Comparison of ENCODE assay signal across 9 mouse cellular contexts in genomic region chr17:67006740-67007385, GRCm38 (mm10).
A peak's percentile ranks its signal among the peaks of the same experiment; 100 is the strongest.
DNase-seq lines count a peak whose midpoint lies in the region; ATAC-seq and TF ChIP-seq lines count a peak whose summit lies in the region.
"Had no signal": no experiment of that assay in that cellular context is flagged by ENCODE, and none has a peak within 500 bp of the region (broad histone marks: within the 10 kb centered on the region; RNA-seq: fewer than 3 reads in every experiment).

No protein-coding gene starts in this region.

- DNase-seq in limb, embryonic 10.5 days (ENCODE audit: low spot score): no peak
- peak; percentile 75 for DNase-seq in fibroblast of lung, adult 2 months (ENCODE audit: low read depth)
- DNase-seq in kidney, postnatal 25 days: peak; percentile 84 to 90
- DNase-seq in lung, embryonic 14.5 days: peak; percentile 74
- peak; percentile 83 for DNase-seq in right cerebral cortex, adult 2 months (ENCODE audit: low spot score in 2 of 2)
- no peak for DNase-seq in thymus, postnatal 0 days (ENCODE audit: low spot score)

- H3K4me1 ChIP-seq in limb, embryonic 13.5 days: no peaks in the 10 kb centered on the region
- no peaks in the 10 kb centered on the region; the same call in 1 of the 2 replicates for H3K4me1 ChIP-seq in limb, embryonic 10.5 days
- H3K4me1 ChIP-seq in heart, embryonic 13.5 days: no peaks in the 10 kb centered on the region
- H3K4me1 ChIP-seq in lung, embryonic 14.5 days (ENCODE audit: insufficient read depth): no peaks in the 10 kb centered on the region

- WGBS in limb, embryonic 13.5 days: 59% methylated on average over 14 of the region's 14 CpGs
- WGBS in limb, embryonic 10.5 days: 85% methylated on average over 14 of the region's 14 CpGs
- 65% methylated on average over 14 of the region's 14 CpGs for WGBS in heart, embryonic 13.5 days
- WGBS in lung, embryonic 14.5 days: 59% methylated on average over 14 of the region's 14 CpGs

- no peak for ATAC-seq in limb, embryonic 13.5 days (ENCODE audit: low FRiP score, low read depth)
- ATAC-seq in heart, embryonic 13.5 days (ENCODE audit: extremely low read depth, insufficient number of reproducible peaks, low FRiP score, low TSS enrichment): no peak; the same call in 1 of the 2 replicates
- 0 out of 2 replicates have a peak, but pooled peaks have one; percentile 56 for ATAC-seq in lung, embryonic 14.5 days (ENCODE audit: insufficient read depth)

- H3K9me3 ChIP-seq in limb, embryonic 13.5 days: no peaks in the 10 kb centered on the region
- H3K9me3 ChIP-seq in limb, embryonic 10.5 days (replicated peaks): no peaks in the 10 kb centered on the region
- H3K9me3 ChIP-seq in heart, embryonic 13.5 days: peaks cover 9% of the 10 kb centered on the region; the same call in 1 of the 2 replicates
- H3K9me3 ChIP-seq in lung, embryonic 14.5 days (ENCODE audit: low read depth, low read length): no peaks in the 10 kb centered on the region

- H3K36me3 ChIP-seq in limb, embryonic 13.5 days: no peaks in the 10 kb centered on the region
- H3K36me3 ChIP-seq in limb, embryonic 10.5 days: no peaks in the 10 kb centered on the region
- H3K36me3 ChIP-seq in heart, embryonic 13.5 days: peaks cover 6% of the 10 kb centered on the region; the same call in 1 of the 2 replicates
- no peaks in the 10 kb centered on the region for H3K36me3 ChIP-seq in lung, embryonic 14.5 days (ENCODE audit: insufficient read depth)

- H3K27ac ChIP-seq in limb, embryonic 13.5 days: peak overlapping the region; percentile 61; the same call in 1 of the 2 replicates
- no peak overlapping the region for H3K27ac ChIP-seq in limb, embryonic 10.5 days
- peak overlapping the region; percentile 80 for H3K27ac ChIP-seq in heart, embryonic 13.5 days (replicated peaks)
- H3K27ac ChIP-seq in lung, embryonic 14.5 days (ENCODE audit: low read depth): peak overlapping the region; percentile 24; the same call in 1 of the 2 replicates

- no peak overlapping the region for H3K9ac ChIP-seq in limb, embryonic 13.5 days
- no peak overlapping the region for H3K9ac ChIP-seq in heart, embryonic 13.5 days
- no peak overlapping the region for H3K9ac ChIP-seq in lung, embryonic 14.5 days

- H3K27me3 ChIP-seq in limb, embryonic 13.5 days: no peaks in the 10 kb centered on the region
- no peaks in the 10 kb centered on the region for H3K27me3 ChIP-seq in limb, embryonic 10.5 days (ENCODE audit: low read depth, poor library complexity, severe bottlenecking)
- no peaks in the 10 kb centered on the region for H3K27me3 ChIP-seq in heart, embryonic 13.5 days (replicated peaks)
- H3K27me3 ChIP-seq in lung, embryonic 14.5 days (ENCODE audit: insufficient read depth, low read length): no peaks in the 10 kb centered on the region

- TF ChIP-seq CTCF in lung, embryonic 14.5 days (IDR thresholded peaks at IDR 0.05; ENCODE audit: low read depth): no peak

- H3K4me3 ChIP-seq in limb, embryonic 13.5 days: no peak overlapping the region
- no peak overlapping the region for H3K4me3 ChIP-seq in limb, embryonic 10.5 days
- H3K4me3 ChIP-seq in heart, embryonic 13.5 days: no peak overlapping the region
- H3K4me3 ChIP-seq in lung, embryonic 14.5 days (ENCODE audit: low read depth, low read length): no peak overlapping the region
- H3K4me3 ChIP-seq: myocyte had no signal

- no peak overlapping the region for H3K4me2 ChIP-seq in limb, embryonic 13.5 days (replicated peaks)
- no peak overlapping the region for H3K4me2 ChIP-seq in heart, embryonic 13.5 days
- no peak overlapping the region for H3K4me2 ChIP-seq in lung, embryonic 14.5 days

Comparison
In these comparisons a context has a peak if more than half of its experiments do, and no peak if none do; other contexts are left out.
1. DNase-seq: peak in fibroblast of lung, adult 2 months (single experiment), kidney, postnatal 25 days (2 of 2), lung, embryonic 14.5 days (single experiment) and right cerebral cortex, adult 2 months (2 of 2); none in limb, embryonic 10.5 days (single experiment) and thymus, postnatal 0 days (single experiment).